Mouse (Mus musculus) cerebral cortex, adult 2 months (tissue): ENCODE data around the gene Pard3b.

ENCODE experiments used
- WGBS: fragments of 180-500 bp; shearing (Covaris S2); methylation state at CpG from one replicate; pipeline ENCODE4 v1.1.7; 2018; 5-methylcytosine and 5-hydroxymethylcytosine counted together

The Pard3b gene

GRCm38 (mm10) chr1:62309376-62309775 is 670.8 kb downstream of the Pard3b start:
- 87% methylated on average over 6 of the region's 6 CpGs for WGBS

GRCm38 (mm10) chr1:62325237-62325636 is 686.6 kb downstream of the Pard3b start:
- WGBS: 78% methylated on average over 5 of the region's 5 CpGs

GRCm38 (mm10) chr1:62327743-62328142 is 689.1 kb downstream of the Pard3b start:
- WGBS: 92% methylated on average over 5 of the region's 5 CpGs

GRCm38 (mm10) chr1:62328808-62329207 is 690.2 kb downstream of the Pard3b start:
- WGBS: 75% methylated on average over 3 of the region's 3 CpGs

GRCm38 (mm10) chr1:62333016-62333415 is 694.4 kb downstream of the Pard3b start:
- 70% methylated on average over 2 of the region's 2 CpGs for WGBS

GRCm38 (mm10) chr1:62334196-62334595 is 695.6 kb downstream of the Pard3b start:
- 79% methylated on average over 5 of the region's 5 CpGs for WGBS

GRCm38 (mm10) chr1:62340261-62340660 is 701.6 kb downstream of the Pard3b start:
- 69% methylated on average over 1 of the region's 1 CpGs for WGBS

GRCm38 (mm10) chr1:62344286-62344685 is 705.7 kb downstream of the Pard3b start:
- WGBS: 78% methylated on average over 4 of the region's 4 CpGs

- WGBS: 67% methylated on average over 4 of the region's 4 CpGs
Measured at GRCm38 (mm10) chr1:62348371-62348770, 709.7 kb downstream of the Pard3b start.

- 56% methylated on average over 4 of the region's 4 CpGs for WGBS
Measured at GRCm38 (mm10) chr1:62355496-62355895, 716.9 kb downstream of the Pard3b start.

- 95% methylated on average over 7 of the region's 7 CpGs for WGBS
Measured at GRCm38 (mm10) chr1:62374427-62375050, 735.9 kb downstream of the Pard3b start.

- WGBS: 93% methylated on average over 4 of the region's 4 CpGs
Measured at GRCm38 (mm10) chr1:62378335-62378734, 739.7 kb downstream of the Pard3b start.

GRCm38 (mm10) chr1:62382807-62383514 is 744.3 kb downstream of the Pard3b start:
- WGBS: 86% methylated on average over 14 of the region's 14 CpGs

- WGBS: 98% methylated on average over 1 of the region's 1 CpGs
Measured at GRCm38 (mm10) chr1:62384241-62384640, 745.6 kb downstream of the Pard3b start.

- 91% methylated on average over 4 of the region's 4 CpGs for WGBS
Measured at GRCm38 (mm10) chr1:62388013-62388412, 749.4 kb downstream of the Pard3b start.

- 53% methylated on average over 4 of the region's 4 CpGs for WGBS
Measured at GRCm38 (mm10) chr1:62392863-62393262, 754.2 kb downstream of the Pard3b start.

GRCm38 (mm10) chr1:62394555-62394954 is 755.9 kb downstream of the Pard3b start:
- 94% methylated on average over 3 of the region's 3 CpGs for WGBS

- 44% methylated on average over 3 of the region's 3 CpGs for WGBS
Measured at GRCm38 (mm10) chr1:62398261-62398660, 759.6 kb downstream of the Pard3b start.

GRCm38 (mm10) chr1:62398738-62399137 is 760.1 kb downstream of the Pard3b start:
- 55% methylated on average over 4 of the region's 4 CpGs for WGBS

GRCm38 (mm10) chr1:62405061-62405460 is 766.4 kb downstream of the Pard3b start:
- 72% methylated on average over 8 of the region's 8 CpGs for WGBS

GRCm38 (mm10) chr1:62411368-62411767 is 772.7 kb downstream of the Pard3b start:
- WGBS: 69% methylated on average over 2 of the region's 2 CpGs

- WGBS: 68% methylated on average over 4 of the region's 4 CpGs
Measured at GRCm38 (mm10) chr1:62412019-62412418, 773.4 kb downstream of the Pard3b start.

GRCm38 (mm10) chr1:62412988-62413387 is 774.4 kb downstream of the Pard3b start:
- 97% methylated on average over 3 of the region's 3 CpGs for WGBS
